Mouse (Mus musculus) kidney, embryonic 16.5 days (tissue): ENCODE measurements around the gene Snn. TPM values are rescaled to one million over a fixed set of nuclear protein-coding genes. Genes with fewer than 3 reads are reported as not detected.

Experiments
- ATAC-seq: fragments of 200-750 bp; cut with Nextera tagmentation; 2 replicates; pipeline ENCODE4 v1.8.0; 2017; ENCODE audit warnings: moderate TSS enrichment; ENCODE audit not compliant: low FRiP score, low TSS enrichment
- H3K27ac ChIP-seq: fragments of 300-500 bp; sonication (generic); 2 replicates; pipeline ENCODE4 v1.5.1; 2014; ENCODE audit warnings: low read length
- H3K27me3 ChIP-seq: fragments of 300-500 bp; sonication (generic); 2 replicates; pipeline ENCODE4 v1.6.1; 2014; ENCODE audit warnings: low read length, control low read depth, mixed read lengths; ENCODE audit not compliant: insufficient read depth
- H3K36me3 ChIP-seq: fragments of 300-500 bp; sonication (generic); 2 replicates; pipeline ENCODE4 v1.6.1; 2014; ENCODE audit warnings: low read length, control low read depth, mixed read lengths; ENCODE audit not compliant: insufficient read depth
- H3K4me1 ChIP-seq: fragments of 300-500 bp; sonication (generic); 2 replicates; pipeline ENCODE4 v1.6.1; 2014; ENCODE audit warnings: low read length, control low read depth, mixed read lengths; ENCODE audit not compliant: insufficient read depth
- H3K4me2 ChIP-seq: fragments of 300-500 bp; sonication (generic); replicated peaks from 2 replicates; pipeline ENCODE4 v1.6.1; 2014; ENCODE audit warnings: low read depth, low read length
- H3K4me3 ChIP-seq: fragments of 300-500 bp; sonication (generic); 2 replicates; pipeline ENCODE4 v1.5.1; 2014; ENCODE audit warnings: mild to moderate bottlenecking, low read length
- H3K9ac ChIP-seq: fragments of 300-500 bp; sonication (generic); replicated peaks from 2 replicates; pipeline ENCODE4 v1.6.1; 2014; ENCODE audit warnings: low read length
- H3K9me3 ChIP-seq: fragments of 300-500 bp; sonication (generic); 2 replicates; pipeline ENCODE4 v1.6.1; 2016; ENCODE audit warnings: low read length, control low read depth
- WGBS: fragments of 180-500 bp; shearing (Covaris S2); extraction: QIAGEN DNeasy Blood & Tissue Kit; methylation state at CpG from one replicate; pipeline ENCODE4 v1.1.7; 2014; 5-methylcytosine and 5-hydroxymethylcytosine counted together
- polyA plus RNA-seq: library from polyadenylated mRNA; unstranded; fragments of >200 nt; fragmentation: Nextera tagmentation; extraction: Ambion mirVana; gene quantifications from 2 replicates; pipeline ENCODE4 v1.2.1, GENCODE M21; 2015

Snn gene
- polyA plus RNA-seq, 1 experiment from 2014 or later = 42.1 TPM

GRCm38 (mm10) chr16:11073060-11073459 is 12.3 kb downstream of the Snn start:
- no peak overlapping the region for H3K4me3 ChIP-seq
- peaks cover 19% of the 10 kb centered on the region for H3K4me1 ChIP-seq
- no peak overlapping the region for H3K4me2 ChIP-seq
- WGBS = 84% methylated on average over 6 of the region's 6 CpGs
- no peak for ATAC-seq
- no peak overlapping the region for H3K27ac ChIP-seq
- no peak overlapping the region for H3K9ac ChIP-seq
- peaks cover 53% of the 10 kb centered on the region for H3K36me3 ChIP-seq
- H3K27me3 ChIP-seq = no peaks in the 10 kb centered on the region
- H3K9me3 ChIP-seq = no peaks in the 10 kb centered on the region

- 92% methylated on average over 9 of the region's 9 CpGs for WGBS
- peaks cover 60% of the 10 kb centered on the region for H3K36me3 ChIP-seq
- no peaks in the 10 kb centered on the region for H3K4me1 ChIP-seq
- no peaks in the 10 kb centered on the region for H3K27me3 ChIP-seq
- H3K27ac ChIP-seq = no peak overlapping the region
- H3K9ac ChIP-seq = no peak overlapping the region
- no peak for ATAC-seq
- H3K4me2 ChIP-seq = no peak overlapping the region
- no peak overlapping the region for H3K4me3 ChIP-seq
- no peaks in the 10 kb centered on the region for H3K9me3 ChIP-seq
Measured at GRCm38 (mm10) chr16:11077601-11078201, 17.0 kb downstream of the Snn start.

- peaks cover 62% of the 10 kb centered on the region for H3K36me3 ChIP-seq
- H3K9ac ChIP-seq = no peak overlapping the region
- H3K27ac ChIP-seq = no peak overlapping the region
- ATAC-seq = no peak
- H3K4me2 ChIP-seq = no peak overlapping the region
- no peaks in the 10 kb centered on the region for H3K27me3 ChIP-seq
- H3K4me1 ChIP-seq = no peaks in the 10 kb centered on the region
- H3K9me3 ChIP-seq = no peaks in the 10 kb centered on the region
- H3K4me3 ChIP-seq = no peak overlapping the region
- WGBS = 79% methylated on average over 3 of the region's 3 CpGs
Measured at GRCm38 (mm10) chr16:11078216-11078869, 17.6 kb downstream of the Snn start.

- WGBS = 92% methylated on average over 8 of the region's 8 CpGs
- Histone ChIP-seq H3K4me3 (no peak overlapping the region), H3K9ac (no peak overlapping the region), H3K4me1 (no peaks in the 10 kb centered on the region), H3K36me3 (peaks cover 53% of the 10 kb centered on the region), H3K27me3 (no peaks in the 10 kb centered on the region), H3K9me3 (no peaks in the 10 kb centered on the region), H3K4me2 (no peak overlapping the region), H3K27ac (no peak overlapping the region)
- no peak for ATAC-seq
Measured at GRCm38 (mm10) chr16:11084181-11084580, 23.4 kb downstream of the Snn start.

- 93% methylated on average over 3 of the region's 3 CpGs for WGBS
- H3K36me3 ChIP-seq = peaks cover 54% of the 10 kb centered on the region
- H3K27me3 ChIP-seq = no peaks in the 10 kb centered on the region
- H3K4me1 ChIP-seq = no peaks in the 10 kb centered on the region
- no peak overlapping the region for H3K4me2 ChIP-seq
- ATAC-seq = no peak
- H3K9me3 ChIP-seq = no peaks in the 10 kb centered on the region
- no peak overlapping the region for H3K27ac ChIP-seq
- no peak overlapping the region for H3K4me3 ChIP-seq
- H3K9ac ChIP-seq = no peak overlapping the region
Measured at GRCm38 (mm10) chr16:11086299-11086698, 25.6 kb downstream of the Snn start.

GRCm38 (mm10) chr16:11086856-11087588 is 26.3 kb downstream of the Snn start:
- H3K9ac ChIP-seq = no peak overlapping the region

GRCm38 (mm10) chr16:11090836-11091570 is 30.3 kb downstream of the Snn start:
- H3K27me3 ChIP-seq = no peaks in the 10 kb centered on the region
- H3K9me3 ChIP-seq = no peaks in the 10 kb centered on the region
- 81% methylated on average over 10 of the region's 10 CpGs for WGBS
- H3K4me3 ChIP-seq = no peak overlapping the region
- ATAC-seq = no peak
- H3K4me1 ChIP-seq = 0 out of 2 replicates have a peak, but pooled peaks cover 2% of the 10 kb centered on the region
- no peak overlapping the region for H3K27ac ChIP-seq
- H3K9ac ChIP-seq = no peak overlapping the region
- no peak overlapping the region for H3K4me2 ChIP-seq
- H3K36me3 ChIP-seq = peaks cover 38% of the 10 kb centered on the region

More at GRCm38 (mm10) chr16:11086856-11087588, 26.3 kb downstream of the Snn start:
- H3K9me3 ChIP-seq = no peaks in the 10 kb centered on the region
- H3K4me1 ChIP-seq = 0 out of 2 replicates have a peak, but pooled peaks cover under 1% of the 10 kb centered on the region
- H3K27me3 ChIP-seq = no peaks in the 10 kb centered on the region
- H3K27ac ChIP-seq = no peak overlapping the region
- peaks cover 57% of the 10 kb centered on the region for H3K36me3 ChIP-seq
- ATAC-seq = no peak
- no peak overlapping the region for H3K4me2 ChIP-seq
- WGBS = 84% methylated on average over 5 of the region's 5 CpGs
- H3K4me3 ChIP-seq = no peak overlapping the region

GRCm38 (mm10) chr16:11092061-11092460 is 31.3 kb downstream of the Snn start:
- Histone ChIP-seq H3K9me3 (no peaks in the 10 kb centered on the region), H3K4me1 (0 out of 2 replicates have a peak, but pooled peaks cover 2% of the 10 kb centered on the region), H3K4me2 (no peak overlapping the region), H3K4me3 (no peak overlapping the region), H3K9ac (no peak overlapping the region), H3K36me3 (peaks cover 38% of the 10 kb centered on the region), H3K27ac (no peak overlapping the region), H3K27me3 (no peaks in the 10 kb centered on the region)
- ATAC-seq = no peak
- 53% methylated on average over 4 of the region's 4 CpGs for WGBS

GRCm38 (mm10) chr16:11092523-11092922 is 31.8 kb downstream of the Snn start:
- no peak overlapping the region for H3K4me3 ChIP-seq
- ATAC-seq = no peak
- no peaks in the 10 kb centered on the region for H3K9me3 ChIP-seq
- peaks cover 36% of the 10 kb centered on the region for H3K36me3 ChIP-seq
- WGBS = 49% methylated on average over 3 of the region's 3 CpGs
- no peak overlapping the region for H3K9ac ChIP-seq
- 0 out of 2 replicates have a peak, but pooled peaks cover 2% of the 10 kb centered on the region for H3K4me1 ChIP-seq
- H3K27me3 ChIP-seq = no peaks in the 10 kb centered on the region
- no peak overlapping the region for H3K4me2 ChIP-seq
- no peak overlapping the region for H3K27ac ChIP-seq
